Mouse (Mus musculus) testis, postnatal 10 days (tissue): Measurements from ENCODE around the gene Abhd12b.

Experiments
- DNase-seq: peaks from one replicate; pipeline ENCODE4 v3.0.0; 2021; ENCODE audit warnings: low spot score

Abhd12b gene

DNA sequence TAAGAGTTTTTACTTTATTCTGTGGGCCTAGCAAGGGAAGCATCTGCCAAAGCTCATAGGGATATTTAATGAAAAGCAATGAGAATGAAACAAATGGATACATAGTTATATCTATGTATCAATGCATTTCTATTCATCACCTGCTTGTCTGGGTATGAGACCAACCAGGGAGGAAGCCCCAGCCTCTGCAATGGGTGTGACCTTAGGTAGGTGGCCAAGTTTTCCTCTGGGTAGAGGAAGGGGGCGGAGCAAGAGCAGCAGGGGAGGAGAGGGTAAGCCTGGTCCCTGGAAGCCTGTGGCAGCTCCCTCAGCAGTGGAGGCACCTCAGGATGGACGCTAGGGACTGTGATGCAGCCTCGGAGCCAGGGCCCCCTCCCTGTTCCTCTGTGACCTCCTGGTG, at the start of gene Abhd12b:
TSS of gene Abhd12b (plus strand) at position 301 of the 400 bp plus-strand sequence.
- DNase-seq = no peak

DNA sequence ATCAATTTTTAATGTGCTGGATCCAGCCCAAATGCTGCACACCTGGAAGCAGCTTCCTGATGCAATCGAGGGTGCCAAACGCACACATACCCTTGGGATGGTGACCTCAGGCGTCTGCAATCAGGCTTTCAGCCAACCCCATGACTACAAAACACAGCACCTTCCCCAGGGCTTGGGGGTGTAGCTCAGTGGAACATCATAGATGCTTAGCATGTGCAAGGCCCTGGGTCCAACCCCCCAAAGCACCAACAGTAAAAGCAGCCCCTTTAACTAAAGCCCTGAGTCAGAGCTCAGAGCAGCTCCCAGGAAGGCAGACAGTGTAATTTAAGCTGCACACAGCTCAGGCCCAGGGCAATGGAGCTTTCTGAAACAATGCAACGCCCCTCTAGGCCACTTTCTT, 49.7 kb upstream of the Abhd12b start:
- DNase-seq = no peak

DNA sequence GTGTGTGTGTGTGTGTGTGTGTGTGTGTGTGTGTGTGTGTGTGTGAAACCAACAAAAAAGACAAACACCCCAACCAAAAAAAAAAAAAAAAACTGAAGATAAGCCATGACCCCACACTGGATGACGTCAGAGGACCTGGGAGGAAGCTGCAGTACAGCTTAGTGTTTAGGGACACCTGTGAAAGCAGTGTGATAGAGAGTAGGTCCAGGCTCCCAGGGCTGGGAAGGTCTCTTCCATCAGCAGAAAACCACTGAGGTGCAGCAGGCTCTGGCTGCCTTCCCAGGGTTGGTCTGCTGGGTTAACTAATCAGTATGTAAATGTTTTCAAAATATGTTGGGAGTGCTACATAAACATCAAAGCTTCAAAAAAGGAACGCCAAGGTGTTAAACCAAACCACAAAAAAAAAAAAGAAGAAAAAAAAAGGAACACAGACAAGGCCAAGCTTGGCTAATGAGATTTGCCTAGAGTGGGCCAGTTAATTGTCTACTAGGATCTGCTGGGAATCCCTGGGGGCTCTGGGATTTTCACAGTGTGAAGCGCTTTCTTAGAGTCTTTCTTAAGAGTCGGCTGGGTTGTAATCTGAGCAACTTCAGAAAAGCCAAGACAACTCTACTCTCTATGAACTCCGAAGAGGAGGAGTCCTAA, 49.0 kb upstream of the Abhd12b start:
- no peak for DNase-seq

DNA sequence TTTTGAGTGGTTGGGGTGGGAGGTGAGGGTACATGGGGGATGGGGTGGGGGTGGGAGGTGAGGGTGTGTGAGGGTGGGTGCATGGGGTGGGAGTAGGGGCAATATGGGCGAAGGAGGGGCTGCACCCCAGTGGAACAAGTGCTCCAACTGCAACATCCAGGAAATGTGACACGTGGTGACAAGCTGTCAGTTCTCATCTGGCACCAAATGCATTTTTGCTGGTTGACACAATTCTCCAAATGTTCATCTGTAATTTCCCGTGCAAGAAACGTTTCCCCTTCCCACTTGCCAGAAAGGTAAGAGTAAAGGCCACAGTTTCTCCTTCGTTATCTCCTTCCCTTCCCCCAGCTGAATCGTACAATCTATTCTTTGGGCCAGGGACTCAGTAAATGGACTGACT, 48.1 kb upstream of the Abhd12b start:
- no peak for DNase-seq

DNA sequence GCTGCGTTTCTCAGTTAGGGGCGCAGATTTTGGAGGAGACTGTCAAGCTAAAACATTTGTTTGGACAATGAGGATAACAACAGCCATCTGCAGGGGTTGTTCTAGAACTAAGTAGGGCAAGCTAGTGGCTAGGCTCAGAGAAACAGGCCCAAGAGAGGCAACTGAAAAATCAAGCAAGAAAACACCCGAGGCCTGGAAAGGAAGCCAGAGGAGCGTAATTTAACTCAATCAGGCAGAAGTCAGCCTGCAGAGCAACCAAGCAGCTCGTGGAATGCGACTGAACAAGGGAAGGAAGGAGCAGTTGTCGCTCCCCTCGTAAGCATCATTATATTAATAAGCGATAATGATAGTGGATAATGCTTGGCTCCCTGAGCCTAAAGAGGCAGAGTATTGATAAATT, 47.4 kb upstream of the Abhd12b start:
- DNase-seq = no peak

DNA sequence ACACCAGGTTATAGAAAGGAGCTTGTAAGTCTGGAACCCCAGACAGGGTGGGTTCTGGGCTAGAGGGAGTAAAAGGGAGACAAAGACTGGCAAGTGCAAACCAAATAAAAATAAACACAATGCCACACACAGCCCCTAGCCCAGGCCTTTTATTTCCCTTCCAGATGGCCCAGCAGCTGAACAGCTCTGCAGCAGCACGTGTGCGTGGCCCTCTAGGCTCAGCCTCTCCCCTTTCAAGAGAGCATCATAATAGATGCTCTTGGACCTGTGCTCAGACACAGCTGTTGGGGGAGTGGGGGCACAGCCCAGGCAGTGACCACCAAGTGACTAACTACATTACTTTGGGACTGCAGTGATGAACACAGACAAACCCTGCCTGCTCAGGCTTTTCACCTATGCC, 45.8 kb upstream of the Abhd12b start:
- DNase-seq = no peak

DNA sequence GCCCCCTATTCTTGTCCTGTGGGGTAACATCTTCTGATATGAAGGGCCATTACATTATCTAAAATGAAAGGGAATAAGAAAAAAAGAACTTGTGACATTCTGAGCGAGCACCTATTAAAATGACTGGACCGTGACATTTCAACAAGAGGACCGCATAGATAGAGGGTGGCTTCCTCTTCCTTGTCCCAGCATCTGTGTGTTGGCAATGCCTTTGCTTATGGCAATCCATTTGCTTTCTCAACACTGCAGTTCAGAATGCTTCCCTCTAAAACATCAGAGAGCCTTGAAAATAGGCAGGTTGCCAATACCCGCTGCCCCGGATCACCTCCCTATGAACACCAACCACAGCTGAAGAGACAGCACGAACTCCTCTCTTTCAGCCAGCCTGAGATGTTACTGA, 44.0 kb upstream of the Abhd12b start:
- DNase-seq = no peak

DNA sequence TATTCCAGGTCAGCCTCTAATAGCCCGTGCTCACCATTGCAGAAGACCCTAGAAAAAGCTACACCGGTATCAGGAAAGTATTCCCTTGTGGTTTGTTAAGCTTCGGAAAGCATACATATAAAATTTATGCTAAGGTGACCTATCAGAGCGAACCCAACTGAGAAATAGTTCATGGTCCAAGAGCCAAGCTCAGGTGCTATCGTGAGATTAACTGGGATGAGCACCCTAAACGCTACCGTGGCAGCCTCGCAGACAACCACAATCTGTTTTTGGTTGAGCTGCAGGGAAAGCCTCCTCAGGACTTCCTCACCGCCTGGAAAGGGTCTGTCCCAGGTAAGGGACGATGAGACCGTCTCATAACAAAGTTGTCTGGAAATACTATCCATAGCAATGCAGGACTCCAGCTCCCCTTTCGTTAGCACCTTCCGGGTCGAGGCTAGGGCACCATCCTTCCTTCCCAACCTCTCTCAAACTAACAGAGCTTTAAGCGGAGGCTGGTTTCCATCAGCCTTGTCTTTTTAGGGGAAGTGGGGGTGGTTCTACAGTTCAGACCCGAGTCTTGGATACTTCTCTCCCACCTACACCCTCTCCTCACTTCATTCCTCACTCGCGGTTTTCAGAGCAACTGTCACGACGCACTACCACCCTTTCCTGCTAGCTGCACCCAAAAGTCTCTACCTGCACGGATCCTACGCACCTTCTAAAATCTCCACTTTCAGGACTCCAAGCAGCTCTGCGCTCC, 43.4 kb upstream of the Abhd12b start:
- no peak for DNase-seq

DNA sequence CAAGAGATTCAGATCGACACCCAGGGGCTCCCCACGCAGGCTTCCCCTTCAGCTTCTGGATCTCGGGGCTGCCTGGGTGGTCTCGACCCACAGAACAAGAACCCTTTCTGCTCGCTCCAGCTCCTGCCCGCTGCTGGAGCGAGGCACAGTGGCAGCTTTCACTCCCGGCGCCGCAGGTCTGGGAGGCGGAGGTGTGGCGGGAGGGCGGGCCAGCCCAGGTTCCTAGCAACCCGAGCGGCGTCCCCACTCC, 42.9 kb upstream of the Abhd12b start:
- DNase-seq = no peak

DNA sequence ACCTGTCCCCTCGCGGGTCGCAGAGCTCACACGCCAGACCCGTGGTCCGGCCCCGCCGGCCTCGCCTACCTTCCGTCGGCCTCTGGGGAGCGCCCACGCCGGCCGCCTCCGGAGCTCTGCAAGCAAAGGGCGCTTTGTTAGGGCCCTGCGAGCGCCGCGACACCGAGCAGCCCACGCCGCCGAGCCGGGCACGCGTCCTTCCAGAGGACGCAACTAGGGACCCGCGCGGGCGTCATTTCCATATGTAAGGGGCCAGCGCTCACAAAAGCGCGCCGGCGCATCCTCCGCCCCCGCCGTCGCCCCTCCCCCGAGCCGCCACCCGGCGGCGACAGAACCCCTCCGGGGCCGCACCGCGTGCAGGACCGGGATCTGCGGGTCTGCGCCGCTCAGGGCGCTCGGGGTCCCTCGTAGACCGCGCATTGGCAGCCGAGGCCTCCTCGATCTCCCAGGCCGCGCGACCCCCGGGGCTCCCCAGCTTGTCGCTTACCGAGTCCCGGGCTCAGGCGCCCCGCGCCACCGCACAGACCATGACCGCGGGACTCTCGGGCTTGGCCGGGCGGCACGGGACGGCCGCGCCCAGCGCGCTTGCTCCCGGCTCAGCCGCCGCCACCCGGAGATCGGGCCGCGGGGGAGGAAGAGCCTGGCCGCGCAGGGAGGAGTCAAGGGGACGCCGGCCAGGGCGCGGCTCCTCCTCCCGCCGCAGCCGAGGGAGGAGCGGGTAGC, 42.4 kb upstream of the Abhd12b start:
- DNase-seq = peak; percentile 76

DNA sequence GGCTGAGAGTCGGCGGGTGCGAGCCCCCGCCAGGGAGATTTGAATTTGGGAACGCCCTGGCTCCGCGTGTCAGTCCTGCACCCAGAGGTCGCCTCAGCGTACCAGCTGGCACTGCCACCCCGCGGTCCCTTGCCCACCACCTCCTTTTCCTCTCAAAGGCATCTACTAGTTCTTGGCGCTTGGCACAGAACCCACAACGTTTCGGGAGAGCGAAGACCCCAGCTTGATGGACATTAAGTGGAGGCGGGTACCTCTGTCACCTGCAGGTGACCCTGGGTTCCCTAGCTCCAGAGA, 41.9 kb upstream of the Abhd12b start:
- DNase-seq = no peak

DNA sequence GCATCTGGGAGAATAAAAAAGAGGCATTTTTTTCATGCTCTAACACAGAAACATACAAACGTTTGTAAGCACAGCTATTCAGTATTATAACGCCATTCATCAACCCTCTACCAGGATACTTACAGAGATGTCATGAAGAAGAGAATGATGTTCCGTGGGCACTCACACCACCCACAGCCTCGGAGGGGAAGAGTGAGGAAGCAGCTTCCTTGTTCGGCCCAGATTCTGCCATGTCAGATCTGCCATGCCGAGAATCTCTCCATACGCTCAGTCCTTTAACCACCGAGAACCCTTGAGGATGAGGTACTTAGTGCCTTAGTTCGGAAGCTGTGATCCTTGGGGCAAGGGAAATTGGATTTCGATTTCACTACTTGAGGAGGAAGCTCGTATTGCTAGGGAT, 40.6 kb upstream of the Abhd12b start, which contains the start of gene Nin:
TSS of gene Nin (minus strand) at position 367 of the 400 bp plus-strand sequence.
- no peak for DNase-seq

DNA sequence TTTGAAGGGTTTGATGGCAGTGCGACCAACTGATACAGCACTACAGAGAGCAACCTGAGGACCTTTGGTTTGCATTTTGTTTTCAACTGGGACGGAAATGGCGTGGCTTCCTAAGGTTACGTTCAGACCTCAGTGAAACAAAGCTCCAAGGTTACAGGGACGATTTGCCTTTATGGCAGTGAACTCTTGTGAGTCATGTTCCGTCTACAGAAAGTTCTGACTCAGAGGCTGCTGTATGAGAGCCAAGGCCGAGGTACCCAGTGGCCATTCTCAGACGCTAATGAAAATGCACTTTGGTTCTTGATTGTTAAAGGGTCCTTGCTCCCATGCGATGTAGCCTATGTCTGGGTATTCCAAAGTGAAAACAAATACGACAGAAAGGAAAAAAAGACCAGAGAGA, 36.8 kb upstream of the Abhd12b start:
- DNase-seq = no peak

DNA sequence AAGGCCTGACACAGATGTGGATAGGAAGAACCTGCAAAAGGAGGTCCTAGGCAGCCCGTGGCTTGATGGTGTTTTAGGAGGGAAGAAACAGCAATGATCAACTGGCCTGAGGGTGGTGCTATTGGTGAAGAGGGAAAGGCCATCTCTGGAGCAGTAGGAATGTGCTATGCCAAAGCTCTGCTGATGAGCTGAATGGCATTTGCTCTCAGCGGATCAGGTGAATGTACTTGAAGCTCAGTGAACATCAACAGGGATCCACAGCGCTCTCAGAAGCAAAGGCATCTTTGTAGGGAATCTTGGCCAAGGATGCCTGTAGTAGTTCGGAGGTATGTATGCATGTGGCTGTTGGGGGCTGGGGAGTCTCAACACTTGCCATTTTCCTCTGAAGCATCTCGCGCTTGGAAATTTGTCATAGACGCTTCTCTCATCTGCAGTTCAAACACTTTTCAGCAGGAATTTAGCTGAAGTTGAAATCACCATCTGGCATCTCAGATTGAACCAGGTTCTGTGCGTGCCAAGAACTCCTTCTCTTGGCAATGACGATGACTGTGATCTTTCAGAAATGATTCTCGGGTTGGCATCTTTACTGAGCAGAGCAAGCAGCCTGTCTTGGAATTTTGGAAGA, 35.1 kb upstream of the Abhd12b start:
- DNase-seq = no peak

DNA sequence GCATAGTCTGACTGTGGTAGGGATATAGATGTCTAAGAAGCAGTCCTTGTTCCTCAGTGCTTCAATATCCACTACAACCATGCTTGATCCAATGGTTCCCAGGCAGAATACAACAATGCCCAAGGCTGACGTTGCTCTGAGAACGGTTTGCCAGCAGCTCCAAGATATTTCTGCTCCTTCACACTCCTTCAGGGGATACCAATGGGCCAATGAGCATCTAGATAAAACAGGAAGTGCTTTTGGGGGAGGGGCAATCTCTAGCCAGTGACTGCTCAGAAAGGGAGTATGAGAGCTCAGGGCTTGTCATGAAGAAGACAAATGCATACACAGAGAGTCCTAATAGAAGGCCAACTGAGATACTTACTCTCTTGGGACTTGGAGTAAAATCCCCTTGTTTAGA, 34.4 kb upstream of the Abhd12b start:
- no peak for DNase-seq

DNA sequence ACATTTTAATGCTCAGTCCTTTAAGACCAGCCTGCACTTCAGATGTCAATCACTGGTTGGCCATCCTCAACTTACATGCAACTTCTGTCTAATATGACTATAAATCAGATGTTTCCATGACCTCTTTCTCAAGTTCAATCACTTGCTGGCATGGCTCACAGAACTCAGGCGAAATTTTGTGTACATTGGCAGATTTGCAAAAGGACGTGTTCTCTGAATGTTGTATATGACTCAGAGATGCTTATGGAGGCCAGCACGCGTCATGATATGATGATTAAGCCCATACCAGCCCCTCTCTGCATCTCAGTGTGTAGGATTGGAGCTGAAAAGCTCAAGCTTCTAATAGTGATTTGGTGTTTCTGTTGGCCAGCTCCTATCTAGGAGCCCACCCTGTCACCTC, 27.3 kb upstream of the Abhd12b start:
- DNase-seq = no peak

DNA sequence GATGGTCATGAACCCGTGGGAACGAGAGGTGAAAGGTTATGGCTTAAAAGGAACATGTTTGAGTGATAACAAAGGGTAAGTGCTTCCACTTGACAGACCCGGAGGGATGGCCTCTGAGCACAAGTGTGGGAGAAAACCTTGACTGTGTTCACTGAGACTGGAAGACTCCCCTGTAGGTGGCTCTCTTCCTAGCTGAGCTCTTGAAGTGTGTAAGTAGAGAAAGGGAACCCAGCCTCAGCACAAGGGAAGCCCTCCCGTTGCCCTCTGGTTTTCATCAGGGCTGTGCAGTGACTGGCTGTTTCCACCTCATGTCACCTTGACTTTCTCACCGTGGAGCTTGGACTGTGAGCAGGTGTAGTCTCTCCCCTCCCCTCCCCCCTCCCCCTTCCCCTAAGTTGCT, 24.8 kb upstream of the Abhd12b start:
- DNase-seq = no peak

DNA sequence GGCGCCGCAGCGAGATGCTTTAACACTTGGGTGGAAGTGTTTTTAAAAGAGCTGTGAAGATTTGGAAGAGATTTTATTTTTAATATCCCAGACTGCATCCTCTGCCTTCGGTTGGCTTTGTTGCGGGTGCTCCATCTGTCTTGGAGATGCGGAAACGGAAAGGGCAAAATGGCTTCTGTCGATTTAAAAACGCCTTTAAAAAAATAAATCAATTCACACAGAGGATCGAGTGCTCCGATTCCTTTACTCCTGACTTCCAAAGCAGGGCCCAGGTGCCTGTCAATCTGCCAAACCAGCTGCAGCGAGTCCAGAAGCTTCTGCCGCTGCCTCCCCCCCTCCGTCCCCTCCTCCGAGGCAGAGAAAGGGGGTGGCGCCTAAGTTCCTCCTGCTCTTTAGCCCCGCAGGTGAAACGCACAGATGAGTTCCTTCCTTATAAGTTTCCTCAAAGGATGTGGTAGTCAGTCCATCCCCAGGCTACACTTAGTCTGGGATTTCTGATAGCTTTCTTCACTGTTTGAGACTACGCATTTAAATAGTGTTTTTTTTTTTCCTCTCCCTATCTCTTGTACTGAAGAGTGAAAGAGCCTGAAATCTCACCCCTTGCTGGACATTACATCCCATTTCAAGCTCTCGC, 22.8 kb upstream of the Abhd12b start:
- peak; percentile 56 for DNase-seq

DNA sequence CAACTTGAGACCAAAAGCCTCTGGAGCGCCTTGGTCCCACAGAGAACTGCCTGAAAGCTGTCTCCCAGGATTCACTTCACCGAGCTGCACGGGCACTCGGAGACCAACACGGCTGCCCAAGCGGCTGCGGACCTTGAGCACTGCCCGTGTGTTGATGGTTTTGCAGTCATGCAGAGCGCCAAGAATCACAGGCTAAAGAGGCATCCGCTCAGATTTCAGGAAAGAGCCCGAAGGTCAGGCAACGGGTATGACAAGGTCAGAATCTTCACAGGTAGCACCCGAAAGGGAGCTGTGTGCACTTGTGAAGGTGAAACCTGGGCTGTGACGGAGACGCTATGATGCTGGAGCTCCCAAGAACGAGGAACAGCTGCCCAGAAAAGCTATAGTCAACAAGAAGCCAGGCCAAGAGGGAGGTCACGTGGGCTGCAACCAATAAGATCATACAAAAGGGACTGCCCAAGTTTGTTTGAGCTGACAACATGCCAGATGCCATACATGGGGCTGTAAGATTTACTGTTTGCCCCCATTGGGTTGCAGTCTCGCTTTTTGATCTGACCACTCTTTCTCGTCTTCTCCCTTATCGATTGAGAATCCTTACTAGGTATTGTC, 19.2 kb upstream of the Abhd12b start:
- no peak for DNase-seq

DNA sequence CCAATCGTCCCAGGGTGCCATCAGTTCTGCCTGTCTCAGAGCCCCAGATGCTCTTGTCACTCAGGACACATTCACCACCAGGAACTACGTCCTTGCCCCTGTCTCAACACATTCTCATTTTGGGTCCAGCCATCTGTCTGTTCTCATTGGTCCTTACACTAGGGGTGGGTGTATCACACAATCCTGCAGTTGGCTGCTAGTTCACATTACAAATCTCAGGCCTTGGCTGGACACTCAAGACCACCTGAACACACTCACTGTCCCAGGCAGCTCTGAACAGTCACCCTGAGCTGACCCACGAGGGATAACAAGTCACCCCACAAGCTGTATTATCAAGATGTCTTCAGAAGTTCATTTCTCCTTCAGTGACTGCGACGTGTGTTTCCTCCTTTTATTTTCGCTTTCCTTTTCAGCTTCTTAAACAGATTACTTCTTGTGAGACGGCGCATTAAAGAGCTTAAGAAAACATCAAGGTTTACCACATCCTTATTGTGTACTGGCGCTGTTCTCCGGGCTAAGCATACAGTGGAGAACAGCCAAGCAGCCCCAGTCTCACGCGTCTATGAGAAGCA, 17.7 kb upstream of the Abhd12b start:
- DNase-seq = no peak

DNA sequence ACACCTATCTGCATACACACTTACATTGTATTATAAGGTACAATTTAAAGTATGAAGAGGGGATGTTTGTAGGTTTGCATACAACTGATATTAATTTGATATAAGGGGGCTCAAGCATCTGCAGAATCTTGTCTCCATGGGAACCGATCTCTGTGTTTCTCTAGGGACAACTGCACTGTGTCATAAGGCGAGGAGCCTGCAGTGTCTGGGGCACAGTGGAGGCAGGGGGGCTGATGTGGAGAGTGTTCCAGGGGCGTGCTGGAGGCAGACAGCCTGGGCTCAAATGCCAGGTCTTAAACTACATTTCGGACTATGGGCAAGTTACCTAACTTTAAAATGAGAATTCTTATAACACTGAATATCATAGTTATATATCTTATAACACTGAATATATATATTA, 16.8 kb upstream of the Abhd12b start:
- DNase-seq = no peak

DNA sequence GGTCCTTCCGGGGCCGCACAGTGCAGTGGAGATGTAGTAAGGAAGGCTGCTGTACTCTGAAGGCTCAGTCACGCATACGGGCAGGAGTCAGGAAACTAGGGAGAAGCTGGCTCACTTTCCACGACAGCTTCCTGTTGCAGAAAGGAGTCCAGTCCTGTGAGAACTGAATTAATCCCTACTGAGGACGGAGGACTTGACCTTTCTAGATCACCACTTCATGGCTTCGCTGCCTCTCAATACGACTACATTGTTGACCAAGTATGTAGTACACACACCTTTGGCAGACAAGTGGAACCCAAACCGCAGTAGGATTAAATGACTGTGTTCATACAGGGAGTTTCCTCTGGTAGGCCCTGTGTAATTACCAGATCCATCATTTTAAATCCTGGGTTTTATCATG, 16.3 kb upstream of the Abhd12b start:
- DNase-seq = no peak
